Mouse (Mus musculus) brown adipose tissue, adult 24 weeks (tissue): ENCODE results near the gene Dlgap1. TPM values are rescaled to one million over a fixed set of nuclear protein-coding genes. Genes with fewer than 3 reads are reported as not detected.

Experiments
- H3K27ac ChIP-seq: fragments of 200-500 bp; replicated peaks from 2 replicates; pipeline ENCODE4 v1.5.1; 2012; ENCODE audit warnings: low read depth, mild to moderate bottlenecking, low read length
- H3K4me1 ChIP-seq: fragments of 200-500 bp; 2 replicates; pipeline ENCODE4 v1.6.1; 2012; ENCODE audit warnings: low read length, mixed read lengths; ENCODE audit not compliant: control insufficient read depth, insufficient read depth, insufficient read length
- H3K4me3 ChIP-seq: fragments of 200-500 bp; 2 replicates; pipeline ENCODE4 v1.5.1; 2012; ENCODE audit warnings: low read depth, mild to moderate bottlenecking, low read length, moderate library complexity; ENCODE audit not compliant: insufficient read depth
- polyA plus RNA-seq: library from polyadenylated mRNA; stranded (reverse); fragments of >200 nt; gene quantifications from 2 replicates; pipeline ENCODE4 v1.2.4, GENCODE M21; 2012; ENCODE audit not compliant: missing spikeins, insufficient read depth, insufficient read length

Dlgap1 gene
- polyA plus RNA-seq, 1 experiment, result 1.2 TPM

DNA sequence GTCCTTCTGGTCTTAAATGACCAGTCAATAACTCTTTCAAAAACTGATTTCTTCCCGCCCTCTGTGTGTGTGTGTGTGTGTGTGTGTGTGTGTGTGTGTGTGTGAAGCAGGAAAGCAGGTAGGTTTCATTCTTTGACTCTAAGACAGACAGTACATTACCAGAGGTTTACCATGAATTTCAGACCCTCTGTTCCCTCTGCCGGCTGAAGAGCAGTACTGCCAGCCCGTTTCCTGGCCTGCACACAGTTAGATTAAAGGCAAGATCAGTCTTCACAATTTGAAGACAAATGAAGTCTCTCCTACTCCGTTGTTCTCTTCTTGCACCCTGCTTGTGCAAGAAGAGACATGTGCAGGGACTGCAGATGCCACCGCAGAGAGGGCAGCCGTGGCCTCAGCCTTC, 373.0 kb downstream of the Dlgap1 start:
- no peak overlapping the region for H3K27ac ChIP-seq
- H3K4me3 ChIP-seq, result no peak overlapping the region
- no peaks in the 10 kb centered on the region for H3K4me1 ChIP-seq

DNA sequence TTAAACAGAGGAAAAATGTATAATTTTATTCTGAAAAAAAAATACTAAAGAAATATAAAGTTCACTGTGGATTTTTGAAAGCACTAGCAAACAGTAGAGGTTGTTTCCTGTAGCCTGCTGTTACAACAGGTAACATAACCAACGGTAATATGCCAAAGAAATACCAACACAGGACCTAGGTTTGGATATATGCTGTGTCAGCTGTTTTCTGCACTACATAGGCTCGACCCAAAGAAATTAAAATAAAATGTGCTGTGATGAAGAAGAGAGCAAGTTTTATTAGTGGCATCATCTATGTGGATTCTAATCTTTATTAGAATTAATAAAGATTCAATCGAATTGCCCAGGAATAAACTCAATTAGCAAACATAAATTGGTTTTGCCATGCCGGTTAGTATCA, 378.5 kb downstream of the Dlgap1 start:
- Histone ChIP-seq H3K4me1 (no peaks in the 10 kb centered on the region), H3K4me3 (no peak overlapping the region), H3K27ac (no peak overlapping the region)

DNA sequence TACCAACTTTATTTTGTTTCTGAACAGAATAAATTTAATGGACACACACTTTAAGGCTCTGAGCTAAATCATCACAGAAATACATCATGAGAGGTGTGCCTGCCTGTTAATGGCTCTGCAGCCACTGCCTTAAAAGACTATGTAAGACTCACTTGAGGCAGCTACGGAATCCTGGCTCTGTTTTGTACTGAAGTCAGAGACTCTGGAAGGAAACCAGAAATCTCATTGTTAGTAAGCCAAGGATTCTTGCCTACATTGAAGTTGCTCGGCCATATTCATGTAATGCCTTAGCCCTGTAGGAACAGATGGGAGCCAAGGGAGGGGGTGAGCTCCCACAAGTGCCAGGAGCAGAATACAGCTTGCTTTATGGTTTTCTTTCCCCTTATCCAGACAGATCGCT, 394.7 kb downstream of the Dlgap1 start:
- no peak overlapping the region for H3K4me3 ChIP-seq
- no peaks in the 10 kb centered on the region for H3K4me1 ChIP-seq
- no peak overlapping the region for H3K27ac ChIP-seq

DNA sequence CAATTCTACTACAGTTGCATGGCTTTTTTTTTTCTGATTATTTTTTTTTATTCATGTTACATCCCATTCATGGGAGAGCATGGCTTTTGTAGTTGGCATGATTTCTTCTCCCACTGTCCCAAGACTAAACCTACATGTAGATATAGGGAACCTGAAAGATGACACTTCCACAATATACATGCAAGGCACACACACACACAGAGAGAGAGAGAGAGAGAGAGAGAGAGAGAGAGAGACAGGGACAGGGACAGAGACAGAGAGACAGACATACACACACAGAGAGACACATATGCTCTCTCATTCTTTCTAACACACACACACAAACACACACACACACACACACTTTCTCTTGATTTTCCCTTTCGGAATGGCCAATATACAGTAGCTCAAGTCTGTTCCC, 395.1 kb downstream of the Dlgap1 start:
- Histone ChIP-seq H3K4me1 (no peaks in the 10 kb centered on the region), H3K27ac (no peak overlapping the region), H3K4me3 (no peak overlapping the region)

DNA sequence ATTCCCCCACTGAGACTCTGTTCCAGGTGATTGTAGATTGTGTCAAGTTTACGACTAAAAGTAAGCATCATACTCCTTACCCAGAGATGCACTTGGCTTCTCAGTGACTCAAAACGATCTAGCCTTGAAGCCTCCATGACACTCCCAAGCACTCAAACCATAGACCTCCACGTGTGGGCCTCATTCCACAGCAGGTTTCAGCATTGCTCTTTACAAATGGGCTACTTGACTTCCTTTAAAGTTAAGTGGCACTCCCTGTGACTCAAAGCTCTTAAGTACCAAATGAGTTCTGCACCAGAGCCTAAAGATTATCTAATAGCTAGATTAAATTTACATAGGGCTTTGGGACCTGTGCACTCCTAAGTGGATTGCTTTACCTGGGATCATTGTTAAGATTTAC, 400.3 kb downstream of the Dlgap1 start:
- Histone ChIP-seq H3K27ac (no peak overlapping the region), H3K4me3 (no peak overlapping the region), H3K4me1 (no peaks in the 10 kb centered on the region)

DNA sequence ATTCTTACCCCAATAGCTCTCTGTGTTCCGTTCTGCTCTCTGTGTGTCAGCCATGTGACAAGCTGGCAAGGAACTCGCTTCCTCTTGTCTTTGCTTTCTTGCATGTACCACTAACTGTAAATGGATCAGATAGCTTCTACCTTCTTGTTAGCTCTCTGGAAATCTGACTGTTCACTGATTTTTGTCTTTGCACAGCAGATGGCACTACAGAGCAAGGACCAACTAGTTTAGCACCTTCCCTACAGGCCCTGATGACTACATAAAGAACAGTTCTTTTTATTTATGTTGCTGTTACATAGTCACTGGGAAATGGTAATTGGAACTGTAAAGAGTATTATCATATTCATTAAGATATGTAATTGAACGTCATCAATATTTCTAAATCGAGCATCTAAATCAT, 408.1 kb downstream of the Dlgap1 start:
- Histone ChIP-seq H3K4me1 (no peaks in the 10 kb centered on the region), H3K27ac (no peak overlapping the region), H3K4me3 (no peak overlapping the region)

DNA sequence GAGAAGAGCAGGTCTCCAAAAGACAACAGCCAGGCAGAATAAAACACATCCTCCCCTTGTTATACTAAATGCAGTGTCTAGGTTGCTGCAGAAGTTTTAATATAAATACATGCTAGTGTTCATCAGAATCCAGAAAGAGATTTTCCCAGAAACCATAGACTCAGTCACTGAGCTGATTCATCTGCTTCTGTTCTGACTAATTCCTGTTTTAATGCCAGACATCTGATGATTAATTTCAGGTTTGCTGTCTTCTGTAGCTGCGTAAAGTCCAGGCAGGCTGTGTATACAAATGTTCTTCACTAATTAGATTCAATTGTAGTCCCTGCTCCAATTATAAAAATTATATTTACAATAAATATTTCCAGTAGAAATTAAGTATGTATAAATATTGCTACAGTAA, 419.6 kb downstream of the Dlgap1 start:
- H3K27ac ChIP-seq, result no peak overlapping the region
- no peaks in the 10 kb centered on the region for H3K4me1 ChIP-seq
- H3K4me3 ChIP-seq, result no peak overlapping the region

DNA sequence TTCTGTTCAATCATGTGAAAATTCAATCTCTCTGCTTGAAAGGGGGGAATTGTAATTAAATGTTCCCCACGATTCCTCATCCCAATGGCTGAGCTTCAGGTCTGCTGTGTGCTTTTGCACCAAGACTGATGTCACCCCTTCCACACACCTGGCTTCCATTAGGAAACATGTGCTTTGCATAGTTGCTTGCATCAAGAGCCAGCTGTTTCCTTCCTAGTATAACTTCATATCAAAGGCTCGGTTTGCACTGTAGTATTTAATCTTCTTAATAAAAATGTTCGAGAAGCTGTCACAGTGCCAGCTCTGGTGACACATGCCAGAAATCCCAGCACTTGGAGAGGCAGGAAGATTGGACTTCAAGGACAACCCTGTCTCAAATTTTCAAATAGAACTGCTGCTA, 428.3 kb downstream of the Dlgap1 start:
- Histone ChIP-seq H3K4me3 (no peak overlapping the region), H3K4me1 (no peaks in the 10 kb centered on the region), H3K27ac (no peak overlapping the region)

DNA sequence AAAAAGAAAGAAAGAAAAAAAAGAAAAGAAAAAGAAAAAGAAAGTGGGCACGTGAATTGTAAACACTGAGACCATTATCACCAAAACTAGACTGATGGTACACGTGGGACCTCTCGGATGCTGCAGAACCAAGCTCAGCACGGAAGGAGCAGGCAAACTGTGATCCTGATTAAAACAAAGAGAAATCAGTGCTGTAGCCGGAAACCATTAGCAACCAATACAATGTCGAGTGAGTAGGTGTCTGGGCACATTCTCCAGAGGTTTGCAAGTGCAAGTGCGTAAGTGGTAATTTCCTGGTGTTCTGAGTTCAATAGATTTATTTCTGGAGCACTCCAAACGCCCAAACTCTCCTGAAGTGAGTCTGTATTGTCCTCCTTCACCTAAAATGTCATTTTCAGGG, 428.8 kb downstream of the Dlgap1 start:
- no peaks in the 10 kb centered on the region for H3K4me1 ChIP-seq
- no peak overlapping the region for H3K4me3 ChIP-seq
- H3K27ac ChIP-seq, result no peak overlapping the region

DNA sequence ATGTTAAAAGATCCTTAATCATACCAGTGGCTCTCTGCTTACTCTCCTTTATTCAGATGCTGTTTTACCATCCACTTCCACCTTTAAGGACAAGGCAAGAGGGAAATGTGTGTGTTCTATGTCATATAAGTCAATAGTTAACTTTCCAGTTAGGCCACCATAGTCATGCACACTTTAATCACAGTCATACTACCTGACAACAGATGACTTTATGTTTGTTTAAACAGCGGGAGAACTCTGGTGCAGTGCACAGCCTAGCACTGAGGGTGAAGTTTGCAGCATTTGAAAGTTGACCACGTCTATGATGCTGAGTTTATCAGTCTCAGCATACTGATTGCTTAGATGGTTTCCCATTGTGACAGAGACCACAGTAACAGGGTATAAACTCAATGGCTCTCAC, 433.0 kb downstream of the Dlgap1 start:
- Histone ChIP-seq H3K27ac (no peak overlapping the region), H3K4me3 (no peak overlapping the region), H3K4me1 (no peaks in the 10 kb centered on the region)

DNA sequence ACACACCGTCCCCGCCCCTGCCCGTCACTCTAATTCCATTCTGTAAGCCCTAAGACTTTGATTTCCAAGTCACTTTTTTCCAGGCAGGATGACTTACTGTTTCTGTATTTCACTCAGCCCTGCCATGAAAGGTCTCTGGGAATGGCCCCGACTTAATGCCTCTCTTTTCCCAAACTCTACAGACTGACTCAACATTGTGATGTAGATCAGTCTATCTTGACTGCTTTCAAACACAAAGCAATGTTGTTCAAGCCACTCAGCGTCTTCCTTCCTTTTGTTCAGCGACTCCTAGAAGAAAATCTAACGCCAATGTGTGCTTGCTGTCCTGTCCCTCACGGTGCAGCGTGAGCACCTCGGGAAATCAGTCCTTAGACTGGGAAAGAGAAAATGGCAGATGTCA, 434.9 kb downstream of the Dlgap1 start:
- Histone ChIP-seq H3K4me3 (no peak overlapping the region), H3K4me1 (no peaks in the 10 kb centered on the region), H3K27ac (no peak overlapping the region)

DNA sequence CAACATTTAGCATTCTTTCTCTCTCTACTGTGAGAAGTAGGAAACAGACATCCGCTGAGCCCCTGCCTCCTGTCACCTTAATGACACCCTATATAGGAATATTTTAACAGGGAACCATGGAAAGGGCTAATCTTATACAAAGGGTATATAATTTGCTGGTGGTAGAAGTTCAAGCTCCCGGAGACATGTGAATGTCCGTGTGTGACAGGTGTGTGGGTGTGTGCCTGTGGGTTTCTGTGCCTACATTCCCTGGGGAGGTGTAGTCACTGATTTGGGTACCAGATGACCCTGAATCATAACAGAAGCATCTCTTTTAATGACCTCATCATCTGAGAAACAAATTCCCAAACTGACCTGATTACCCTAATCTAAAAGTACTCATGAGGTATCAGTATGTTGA, 445.3 kb downstream of the Dlgap1 start:
- H3K27ac ChIP-seq, result no peak overlapping the region
- no peak overlapping the region for H3K4me3 ChIP-seq
- H3K4me1 ChIP-seq, result no peaks in the 10 kb centered on the region

DNA sequence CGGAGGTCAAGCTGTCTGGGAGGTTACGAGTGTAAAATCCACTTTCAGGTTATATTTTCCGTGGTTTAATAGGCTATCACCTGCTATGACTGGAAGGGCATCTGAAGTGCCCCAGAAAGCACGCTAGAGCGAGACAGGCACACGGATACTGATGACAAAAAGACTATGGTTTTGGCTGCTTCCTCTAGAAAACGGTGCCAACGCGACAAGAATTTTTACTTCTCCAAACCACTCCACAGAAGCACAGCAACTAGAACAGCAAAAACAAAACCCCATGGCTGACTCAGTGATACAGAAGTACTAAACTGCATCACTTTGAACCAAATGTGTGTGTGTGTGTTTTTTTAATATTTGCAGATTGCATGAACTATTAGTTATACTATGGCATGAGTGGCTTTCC, 459.0 kb downstream of the Dlgap1 start:
- no peak overlapping the region for H3K27ac ChIP-seq
- no peaks in the 10 kb centered on the region for H3K4me1 ChIP-seq
- no peak overlapping the region for H3K4me3 ChIP-seq

DNA sequence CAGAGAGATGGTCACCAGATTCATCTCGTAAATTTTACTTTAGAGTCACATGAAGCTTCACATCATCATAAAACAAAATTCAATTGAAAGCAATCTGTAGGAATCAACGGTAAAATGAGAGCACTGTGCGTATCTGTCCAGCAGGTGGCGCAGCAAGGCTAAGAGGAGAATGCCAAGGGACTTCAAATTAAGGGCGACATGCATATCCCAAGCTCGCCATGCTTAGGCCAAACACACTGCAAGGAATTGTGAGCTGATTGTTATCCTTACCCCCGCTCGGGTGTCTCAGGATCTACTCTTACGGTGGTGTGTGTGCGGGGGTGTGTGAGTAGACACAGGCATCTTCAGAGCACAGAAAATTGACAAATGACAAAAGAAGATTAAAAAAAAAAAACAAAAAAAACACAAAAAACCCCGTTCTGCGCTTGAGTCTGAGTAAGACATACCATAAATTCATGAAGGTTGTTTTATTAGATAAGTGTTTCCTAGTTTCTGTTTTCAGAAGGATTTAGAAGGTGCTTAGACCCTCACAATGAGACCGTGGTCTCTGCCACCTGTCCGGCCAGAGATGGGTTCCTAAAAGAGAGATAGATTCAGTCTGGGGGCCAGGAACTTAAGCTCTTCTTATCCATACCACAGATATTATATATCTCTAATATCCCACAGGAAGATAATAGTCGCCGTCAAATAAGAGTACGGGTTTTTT, 461.0 kb downstream of the Dlgap1 start:
- Histone ChIP-seq H3K4me1 (no peaks in the 10 kb centered on the region), H3K27ac (no peak overlapping the region)

DNA sequence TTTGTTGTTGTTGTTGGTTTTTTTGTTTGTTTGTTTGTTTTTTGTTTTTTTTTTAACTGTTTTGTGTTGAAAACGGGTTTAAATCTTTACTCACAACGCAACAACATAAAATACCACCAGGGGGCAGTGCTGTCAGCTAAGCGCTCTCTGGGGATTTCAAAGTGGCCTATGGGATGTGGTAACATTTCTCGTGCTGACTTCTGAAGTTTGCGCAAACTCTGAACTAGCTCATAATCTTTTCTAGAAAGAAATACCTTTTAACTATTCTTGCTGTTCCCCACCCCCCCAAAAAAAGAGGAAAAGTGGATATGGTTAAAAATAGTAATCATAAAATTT, 461.5 kb downstream of the Dlgap1 start:
- no peaks in the 10 kb centered on the region for H3K4me1 ChIP-seq
- H3K4me3 ChIP-seq, result no peak overlapping the region

More for the DNA sequence above, 461.0 kb downstream of the Dlgap1 start:
- no peak overlapping the region for H3K4me3 ChIP-seq

DNA sequence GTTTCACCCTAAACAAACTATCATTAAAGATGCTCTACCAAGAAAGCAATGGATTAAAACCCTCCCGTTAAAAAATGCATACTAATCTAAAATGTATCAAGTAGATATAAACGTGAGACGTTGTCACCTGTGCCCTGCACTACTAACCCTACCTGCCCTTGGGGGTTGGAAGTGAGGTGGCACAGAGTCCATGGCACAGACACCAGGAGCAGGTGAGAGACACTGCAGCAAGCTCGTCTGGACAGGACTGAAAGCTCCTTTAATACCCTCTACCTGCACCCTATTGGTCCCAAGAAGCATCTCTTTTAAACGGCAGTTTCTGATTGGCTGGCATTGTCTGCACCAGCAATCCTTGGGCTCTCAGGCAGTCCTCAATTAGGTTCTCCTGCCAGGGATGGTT, 464.0 kb downstream of the Dlgap1 start:
- H3K27ac ChIP-seq, result no peak overlapping the region
- H3K4me3 ChIP-seq, result no peak overlapping the region

More for the DNA sequence above, 461.5 kb downstream of the Dlgap1 start:
- H3K27ac ChIP-seq, result no peak overlapping the region

DNA sequence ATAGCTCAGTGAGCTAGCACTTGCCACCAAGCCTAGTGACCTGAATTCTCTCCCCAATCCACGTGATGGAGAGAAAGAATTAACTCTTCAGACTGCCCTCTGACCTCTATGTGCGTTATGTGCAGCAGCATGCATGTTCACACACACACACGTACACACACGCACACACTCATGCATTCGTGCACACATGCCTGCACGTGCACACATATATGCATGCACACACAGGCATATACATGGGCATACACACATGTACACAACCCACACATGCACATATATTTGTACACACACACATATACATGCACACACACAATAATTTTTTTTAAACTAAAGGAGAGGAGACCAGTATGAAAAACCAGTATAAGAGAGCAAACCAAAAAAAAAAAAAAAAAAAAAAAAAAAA, 465.7 kb downstream of the Dlgap1 start:
- no peak overlapping the region for H3K27ac ChIP-seq
- no peak overlapping the region for H3K4me3 ChIP-seq
- H3K4me1 ChIP-seq, result no peaks in the 10 kb centered on the region

More for the DNA sequence above, 464.0 kb downstream of the Dlgap1 start:
- H3K4me1 ChIP-seq, result no peaks in the 10 kb centered on the region
